Mouse (Mus musculus) ES-Bruce4 (cell line): ENCODE results near the gene Zfpm1. TPM values are rescaled to one million over a fixed set of nuclear protein-coding genes. Genes with fewer than 3 reads are reported as not detected.

Source experiments
- H3K27ac ChIP-seq: 2 replicates; pipeline ENCODE4 v1.5.1; 2012; ENCODE audit warnings: low read length, inconsistent platforms; ENCODE audit not compliant: insufficient read depth
- H3K27me3 ChIP-seq: 2 replicates; pipeline ENCODE4 v1.6.1; 2012; ENCODE audit warnings: mild to moderate bottlenecking, low read length, inconsistent platforms; ENCODE audit not compliant: control insufficient read depth, poor library complexity, insufficient read depth, severe bottlenecking
- H3K36me3 ChIP-seq: 2 replicates; pipeline ENCODE4 v1.6.1; 2012; ENCODE audit warnings: inconsistent platforms, mild to moderate bottlenecking, low read length, moderate library complexity; ENCODE audit not compliant: control insufficient read depth, poor library complexity, insufficient read depth, severe bottlenecking
- H3K4me1 ChIP-seq: one replicate; pipeline ENCODE4 v1.8.1; 2011; ENCODE audit warnings: low read length; ENCODE audit not compliant: control insufficient read depth, insufficient read depth
- H3K4me3 ChIP-seq: 2 replicates; pipeline ENCODE4 v1.5.1; 2011; ENCODE audit warnings: low read depth, mild to moderate bottlenecking, low read length
- H3K9ac ChIP-seq: 2 replicates; pipeline ENCODE4 v1.6.1; 2012; ENCODE audit warnings: low read depth, mild to moderate bottlenecking, inconsistent platforms; ENCODE audit not compliant: poor library complexity, severe bottlenecking
- H3K9me3 ChIP-seq: replicated peaks from 2 replicates; pipeline ENCODE4 v1.6.1; 2012; ENCODE audit warnings: mild to moderate bottlenecking, low read length, inconsistent platforms; ENCODE audit not compliant: control insufficient read depth, poor library complexity, insufficient read depth, severe bottlenecking
- CTCF ChIP-seq: IDR thresholded peaks from one replicate; pipeline ENCODE4 v1.8.1; 2011; ENCODE audit warnings: low read depth, low read length
- EP300 ChIP-seq: IDR thresholded peaks from 2 replicates; pipeline ENCODE4 v1.6.1; 2011; ENCODE audit warnings: low read depth, low read length; ENCODE audit not compliant: insufficient read depth
- POLR2A ChIP-seq: IDR thresholded peaks from one replicate; pipeline ENCODE4 v1.8.1; 2011; ENCODE audit warnings: low read length; ENCODE audit not compliant: insufficient read depth
- polyA plus RNA-seq: library from polyadenylated mRNA; stranded (reverse); fragments of >200 nt; gene quantifications from 2 replicates; pipeline ENCODE4 v1.2.4, GENCODE M21; 2011; ENCODE audit warnings: low read depth; ENCODE audit not compliant: missing spikeins, insufficient read depth, insufficient read length

Gene Zfpm1
- polyA plus RNA-seq, 1 experiment, result 15.5 TPM

DNA sequence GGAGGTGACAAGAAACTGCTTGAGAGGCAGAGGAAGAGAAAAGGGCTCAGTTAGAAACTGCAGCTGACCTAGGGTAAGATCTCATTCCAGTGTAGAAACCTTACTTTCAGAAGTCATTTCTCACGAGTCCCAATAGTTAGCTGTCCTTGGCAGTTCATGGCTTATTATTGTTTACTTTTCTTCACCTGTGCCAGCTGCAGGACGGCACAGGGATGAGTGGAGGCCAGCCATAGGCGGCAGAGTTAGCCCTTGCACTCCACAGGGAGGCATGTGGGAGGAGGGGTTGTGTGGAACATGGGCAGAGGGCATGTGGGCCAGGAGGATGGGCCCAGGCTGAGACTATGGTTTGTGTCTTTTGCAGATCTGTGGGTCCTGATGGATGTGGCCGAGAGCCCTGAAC is 101.1 kb downstream of the Zfpm1 start:
- no peak overlapping the region for H3K27ac ChIP-seq
- TF ChIP-seq EP300 (no peak), POLR2A (no peak), CTCF (no peak)
- peaks cover 71% of the 10 kb centered on the region for H3K36me3 ChIP-seq
- H3K27me3 ChIP-seq, result no peaks in the 10 kb centered on the region
- H3K9me3 ChIP-seq, result no peaks in the 10 kb centered on the region
- no peak overlapping the region for H3K4me3 ChIP-seq
- H3K9ac ChIP-seq, result no peak overlapping the region
- no peaks in the 10 kb centered on the region for H3K4me1 ChIP-seq

Other genes with a start within 250 kb of the Zfpm1 start
- gene Trhr2, start 78.6 kb downstream of the Zfpm1 start, polyA plus RNA-seq, result not detected in 2 replicates
- 67.1 and 67.2 TPM in 2 replicates for gene Zc3h18, start 94.5 kb downstream of the Zfpm1 start, polyA plus RNA-seq
- gene Il17c, start 139.9 kb downstream of the Zfpm1 start, polyA plus RNA-seq, result not detected in 2 replicates
- gene Cyba, start 150.8 kb downstream of the Zfpm1 start, polyA plus RNA-seq, result 76.1 and 89.4 TPM in 2 replicates
- gene Mvd, start 161.3 kb downstream of the Zfpm1 start, polyA plus RNA-seq, result 60.4 and 61.6 TPM in 2 replicates
- 10.1 and 10.2 TPM in 2 replicates for gene Snai3, start 178.6 kb downstream of the Zfpm1 start, polyA plus RNA-seq
- 15.6 and 17.1 TPM in 2 replicates for gene Rnf166, start 193.9 kb downstream of the Zfpm1 start, polyA plus RNA-seq
- 40.0 and 44.2 TPM in 2 replicates for gene Ctu2, start 194.0 kb downstream of the Zfpm1 start, polyA plus RNA-seq